ENCODE assay signal across 16 mouse cellular contexts in genomic region chr3:27267327-27267726, GRCm38 (mm10). TPM values are rescaled to one million over a fixed set of nuclear protein-coding genes. Genes with fewer than 3 reads are reported as not detected.
DNase-seq lines count a peak whose midpoint lies in the region; ATAC-seq lines count a peak whose summit lies in the region.
"Had no signal": no experiment of that assay in that cellular context is flagged by ENCODE, and none has a peak within 500 bp of the region (broad histone marks: within the 10 kb centered on the region; RNA-seq: fewer than 3 reads in every experiment).

No protein-coding gene starts in this region.

- H3K27me3 ChIP-seq in forebrain, embryonic 16.5 days (replicated peaks; ENCODE audit: control insufficient read depth, insufficient read depth, low read length), result no peaks in the 10 kb centered on the region
- H3K27me3 ChIP-seq: embryonic facial prominence, embryonic 12.5 days; limb, embryonic 12.5 days; midbrain, embryonic 13.5 days had no signal

- no peak overlapping the region for H3K27ac ChIP-seq in forebrain, embryonic 16.5 days (ENCODE audit: low read length)
- H3K27ac ChIP-seq: embryonic facial prominence, embryonic 12.5 days; gastrocnemius, adult 2 months; limb, embryonic 12.5 days; midbrain, embryonic 13.5 days had no signal

- no peak overlapping the region for H3K4me2 ChIP-seq in forebrain, embryonic 16.5 days (ENCODE audit: low read length)
- H3K4me2 ChIP-seq: embryonic facial prominence, embryonic 12.5 days; limb, embryonic 12.5 days; midbrain, embryonic 13.5 days had no signal

- WGBS in forebrain, embryonic 16.5 days, result 89% methylated on average over 5 of the region's 5 CpGs

- no peaks in the 10 kb centered on the region for H3K36me3 ChIP-seq in forebrain, embryonic 16.5 days (ENCODE audit: control insufficient read depth, insufficient read depth)
- H3K36me3 ChIP-seq: embryonic facial prominence, embryonic 12.5 days; limb, embryonic 12.5 days; midbrain, embryonic 13.5 days had no signal

- DNase-seq in adrenal gland, postnatal 10 days, result peak; percentile 12
- no peak for DNase-seq in adrenal gland, postnatal 4 days (ENCODE audit: low spot score in 2 of 2)
- DNase-seq in heart, adult 9 months (ENCODE audit: low spot score in 2 of 2), result peak; percentile 25 to 47
- peak; percentile 74 for DNase-seq in kidney, postnatal 10 days
- DNase-seq in lung, postnatal 14 days, result peak; percentile 74
- DNase-seq in gastrocnemius, adult 8-10 months (ENCODE audit: low spot score in 2 of 2), result no peak
- DNase-seq: cerebellum, postnatal 10 days; gastrocnemius, adult 2 months; liver, postnatal 0 days; thymus, adult 18-20 months had no signal

- ATAC-seq in forebrain, embryonic 16.5 days, result no peak
- no peak for ATAC-seq in erythroblast, adult 5-6 weeks (replicated peaks; ENCODE audit: low FRiP score, poor library complexity, severe bottlenecking)
- ATAC-seq: liver, postnatal 0 days; midbrain, embryonic 13.5 days had no signal

- H3K4me3 ChIP-seq in forebrain, embryonic 16.5 days (replicated peaks; ENCODE audit: low read length), result no peak overlapping the region
- H3K4me3 ChIP-seq: embryonic facial prominence, embryonic 12.5 days; gastrocnemius, adult 2 months; limb, embryonic 12.5 days; midbrain, embryonic 13.5 days had no signal

- H3K9me3 ChIP-seq in forebrain, embryonic 16.5 days (ENCODE audit: control insufficient read depth, low read length), result no peaks in the 10 kb centered on the region
- H3K9me3 ChIP-seq: embryonic facial prominence, embryonic 12.5 days; limb, embryonic 12.5 days; midbrain, embryonic 13.5 days had no signal

- no peaks in the 10 kb centered on the region for H3K4me1 ChIP-seq in forebrain, embryonic 16.5 days (replicated peaks; ENCODE audit: control insufficient read depth, insufficient read depth, low read length)
- H3K4me1 ChIP-seq: embryonic facial prominence, embryonic 12.5 days had no signal

- no peak overlapping the region for H3K9ac ChIP-seq in forebrain, embryonic 16.5 days (replicated peaks; ENCODE audit: low read depth, low read length)
- H3K9ac ChIP-seq: embryonic facial prominence, embryonic 12.5 days; limb, embryonic 12.5 days; liver, postnatal 0 days; midbrain, embryonic 13.5 days had no signal

RNA-seq across cellular contexts. Expression of gene Tnfsf10, which starts 49.5 kb away (rescaled TPM):
- 10 to 100 TPM in 1 of 2 experiments, 1 to 10 TPM in 1; 8.0 to 15.0 TPM for total RNA-seq in adrenal gland, postnatal 10 days (2021)
- 10 to 100 TPM in 1 of 2 experiments, 1 to 10 TPM in 1; 9.3 to 10.2 TPM for total RNA-seq in adrenal gland, postnatal 4 days (2021)
- 1 to 10 TPM; 5.5 to 7.8 (median 6.5) TPM for total RNA-seq in gastrocnemius, adult 8-10 months (2022)
- polyA plus RNA-seq in forebrain, embryonic 16.5 days (2015; fragmentation: Nextera tagmentation; extraction: Ambion mirVana), result 0.04 and 0.12 TPM in 2 replicates
- total RNA-seq in erythroblast, adult 5-6 weeks (2015; ENCODE audit: low replicate concordance), result 3.3 TPM in 1 of 2 replicates, not detected in the other
- total RNA-seq in erythroblast, adult 5-6 weeks (2017; ENCODE audit: low replicate concordance), result 0.84 TPM in 1 of 2 replicates, not detected in the other
- polyA plus RNA-seq: forebrain, embryonic 11.5 days had no signal

Comparison
In these comparisons a context has a peak if more than half of its experiments do, and no peak if none do; other contexts are left out.
1. DNase-seq: peak in adrenal gland, postnatal 10 days (single experiment), heart, adult 9 months (2 of 2), kidney, postnatal 10 days (single experiment) and lung, postnatal 14 days (single experiment); none in adrenal gland, postnatal 4 days (0 of 2) and gastrocnemius, adult 8-10 months (0 of 2).